Mouse (Mus musculus) layer of hippocampus, adult 2 months (tissue): ENCODE measurements around the gene Metrn. TPM values are rescaled to one million over a fixed set of nuclear protein-coding genes. Genes with fewer than 3 reads are reported as not detected.
A peak's percentile ranks its signal among the peaks of the same experiment; 100 is the strongest.

ENCODE experiments used
- DNase-seq, 2 experiments: peaks; one replicate each; pipeline ENCODE4 v3.0.0; 2022; ENCODE audit warnings: low spot score in 2 of 2
- H3K27ac ChIP-seq: fragments of 200-600 bp; 2 replicates; pipeline ENCODE4 v1.8.1; 2022
- H3K4me3 ChIP-seq: fragments of 200-600 bp; 2 replicates; pipeline ENCODE4 v1.8.1; 2022; ENCODE audit warnings: mild to moderate bottlenecking
- CTCF ChIP-seq: fragments of 200-600 bp; conservative IDR thresholded peaks from 2 replicates; pipeline ENCODE4 v1.8.1; 2022; ENCODE audit warnings: antibody characterized with exemption, mild to moderate bottlenecking, moderate library complexity
- total RNA-seq, 2 experiments: library from RNA; stranded (reverse); gene quantifications; 2 replicates each; pipeline ENCODE4 v1.2.3; 2021

Metrn gene
- total RNA-seq, 2 experiments from 2014 or later = 76.9 to 80.3 TPM

GRCm38 (mm10) chr17:25828712-25829557 lies 32.0 kb upstream of the Metrn start, which contains the start of gene Jmjd8:
Jmjd8 (plus strand) TSS chr17:25828867.
- peak within 1 kb of the TSS; percentile 93 for H3K27ac ChIP-seq
- peak; percentile 79 to 81 for DNase-seq
- TF ChIP-seq CTCF = peak; percentile 71
- H3K4me3 ChIP-seq = peak within 1 kb of the TSS; percentile 82

GRCm38 (mm10) chr17:25828223-25828594 lies 31.3 kb upstream of the Metrn start:
- Histone ChIP-seq H3K27ac (peak overlapping the region; percentile 93), H3K4me3 (peak overlapping the region; percentile 82)
- no peak for TF ChIP-seq CTCF
- no peak for DNase-seq

GRCm38 (mm10) chr17:25827546-25828222 lies 30.7 kb upstream of the Metrn start:
- H3K27ac ChIP-seq = peak overlapping the region; percentile 93; the same call in 1 of the 2 replicates
- H3K4me3 ChIP-seq = no peak overlapping the region
- DNase-seq = no peak
- TF ChIP-seq CTCF = no peak

- Histone ChIP-seq H3K4me3 (no peak overlapping the region), H3K27ac (no peak overlapping the region)
- TF ChIP-seq CTCF = no peak
- no peak for DNase-seq
These were observed 30.1 kb upstream of the Metrn start for GRCm38 (mm10) chr17:25827011-25827410.

GRCm38 (mm10) chr17:25825984-25826570 lies 29.1 kb upstream of the Metrn start:
- Histone ChIP-seq H3K27ac (no peak overlapping the region), H3K4me3 (no peak overlapping the region)
- no peak for TF ChIP-seq CTCF
- DNase-seq = no peak

GRCm38 (mm10) chr17:25825311-25825710 lies 28.4 kb upstream of the Metrn start:
- Histone ChIP-seq H3K27ac (no peak overlapping the region), H3K4me3 (no peak overlapping the region)
- no peak for TF ChIP-seq CTCF
- DNase-seq = no peak

GRCm38 (mm10) chr17:25824362-25825142 lies 27.6 kb upstream of the Metrn start:
- Histone ChIP-seq H3K27ac (peak overlapping the region; percentile 92; the same call in 1 of the 2 replicates), H3K4me3 (peak overlapping the region; percentile 61)
- no peak for TF ChIP-seq CTCF
- DNase-seq = no peak

- no peak for TF ChIP-seq CTCF
- H3K27ac ChIP-seq = peak within 1 kb of the TSS; percentile 92
- peak; percentile 81 to 83 for DNase-seq
- peak within 1 kb of the TSS; percentile 61 for H3K4me3 ChIP-seq
These were observed 26.5 kb upstream of the Metrn start, which contains the start of gene Wdr24 for GRCm38 (mm10) chr17:25823452-25823851. Wdr24 (plus strand) TSS chr17:25823627.

- Histone ChIP-seq H3K4me3 (no peak overlapping the region), H3K27ac (peak overlapping the region; percentile 14; the same call in 1 of the 2 replicates)
- TF ChIP-seq CTCF = no peak
- no peak for DNase-seq
These were observed 22.2 kb upstream of the Metrn start for GRCm38 (mm10) chr17:25818851-25819780.

- no peak for DNase-seq
- TF ChIP-seq CTCF = no peak
- H3K4me3 ChIP-seq = no peak overlapping the region
- no peak overlapping the region for H3K27ac ChIP-seq
These were observed 20.7 kb upstream of the Metrn start for GRCm38 (mm10) chr17:25817662-25818061.

- peak overlapping the region; percentile 93 for H3K27ac ChIP-seq
- peak overlapping the region; percentile 89 for H3K4me3 ChIP-seq
- peak; percentile 82 to 92 for DNase-seq
- TF ChIP-seq CTCF = peak; percentile 69
These were observed 16.5 kb upstream of the Metrn start for GRCm38 (mm10) chr17:25813471-25813870.
